Comparison of ENCODE assay signal across 8 mouse cellular contexts in genomic region chr1:131115932-131116331, GRCm38 (mm10). TPM values are rescaled to one million over a fixed set of nuclear protein-coding genes. Genes with fewer than 3 reads are reported as not detected.
DNase-seq lines count a peak whose midpoint lies in the region; ATAC-seq lines count a peak whose summit lies in the region.
"Had no signal": no experiment of that assay in that cellular context is flagged by ENCODE, and none has a peak within 500 bp of the region (broad histone marks: within the 10 kb centered on the region; RNA-seq: fewer than 3 reads in every experiment).

No protein-coding gene starts in this region.

- no peaks in the 10 kb centered on the region for H3K27me3 ChIP-seq in forebrain, embryonic 11.5 days (ENCODE audit: control insufficient read depth, insufficient read depth, low read length)
- peaks cover 16% of the 10 kb centered on the region for H3K27me3 ChIP-seq in liver, embryonic 12.5 days (replicated peaks)
- no peaks in the 10 kb centered on the region for H3K27me3 ChIP-seq in neural tube, embryonic 12.5 days (replicated peaks)
- H3K27me3 ChIP-seq: hindbrain, embryonic 15.5 days had no signal

- H3K4me2 ChIP-seq in forebrain, embryonic 11.5 days (ENCODE audit: low read depth, low read length, severe bottlenecking), result no peak overlapping the region
- no peak overlapping the region for H3K4me2 ChIP-seq in liver, embryonic 12.5 days
- H3K4me2 ChIP-seq in neural tube, embryonic 12.5 days (replicated peaks), result no peak overlapping the region

- peak; percentile 50; the same call in 1 of the 2 replicates for ATAC-seq in forebrain, embryonic 11.5 days (replicated peaks; ENCODE audit: low FRiP score)
- peak; percentile 42; the same call in 1 of the 2 replicates for ATAC-seq in liver, embryonic 12.5 days
- ATAC-seq in neural tube, embryonic 12.5 days (ENCODE audit: low FRiP score, low read depth), result peak; percentile 59; the same call in 1 of the 2 replicates

- no peak overlapping the region for H3K9ac ChIP-seq in forebrain, embryonic 11.5 days (ENCODE audit: low read length)
- no peak overlapping the region for H3K9ac ChIP-seq in liver, embryonic 12.5 days
- H3K9ac ChIP-seq in neural tube, embryonic 12.5 days, result no peak overlapping the region

- no peak overlapping the region for H3K27ac ChIP-seq in forebrain, embryonic 11.5 days (ENCODE audit: low read depth, low read length)
- no peak overlapping the region for H3K27ac ChIP-seq in liver, embryonic 12.5 days
- no peak overlapping the region for H3K27ac ChIP-seq in neural tube, embryonic 12.5 days

- DNase-seq in 416B (ENCODE audit: low read depth), result peak; percentile 86
- peak; percentile 92 for DNase-seq in CD4-positive, CD25-positive, alpha-beta regulatory T cell, adult 2 months (ENCODE audit: low read depth, low spot score)
- DNase-seq in c-Kit-negative CD71-positive TER-119-positive erythroid progenitor cells, embryonic 14.5 days (ENCODE audit: low read depth, low spot score), result peak; percentile 69
- DNase-seq in forebrain, embryonic 11.5 days (ENCODE audit: low spot score), result peak; percentile 82
- peak; percentile 71 for DNase-seq in hindlimb bud, embryonic 11.5 days (ENCODE audit: extremely low spot score, low read depth, low spot score)

- H3K4me3 ChIP-seq in forebrain, embryonic 11.5 days (ENCODE audit: low read depth, low read length), result no peak overlapping the region
- H3K4me3 ChIP-seq in liver, embryonic 12.5 days, result no peak overlapping the region
- no peak overlapping the region for H3K4me3 ChIP-seq in neural tube, embryonic 12.5 days
- H3K4me3 ChIP-seq: hindbrain, embryonic 15.5 days had no signal

- no peaks in the 10 kb centered on the region for H3K4me1 ChIP-seq in forebrain, embryonic 11.5 days (replicated peaks; ENCODE audit: control insufficient read depth, insufficient read depth, low read length)
- H3K4me1 ChIP-seq in liver, embryonic 12.5 days, result peaks cover 16% of the 10 kb centered on the region
- 0 out of 2 replicates have a peak, but pooled peaks cover 4% of the 10 kb centered on the region for H3K4me1 ChIP-seq in neural tube, embryonic 12.5 days

- H3K9me3 ChIP-seq in forebrain, embryonic 11.5 days (ENCODE audit: control insufficient read depth, low read length), result no peaks in the 10 kb centered on the region
- no peaks in the 10 kb centered on the region for H3K9me3 ChIP-seq in liver, embryonic 12.5 days (replicated peaks)
- H3K9me3 ChIP-seq in neural tube, embryonic 12.5 days, result no peaks in the 10 kb centered on the region
- H3K9me3 ChIP-seq: hindbrain, embryonic 15.5 days had no signal

- 24% methylated on average over 6 of the region's 6 CpGs for WGBS in forebrain, embryonic 11.5 days
- WGBS in liver, embryonic 12.5 days (ENCODE audit: insufficient replicate concordance), result 8% methylated on average over 6 of the region's 6 CpGs
- WGBS in neural tube, embryonic 12.5 days, result 17% methylated on average over 6 of the region's 6 CpGs

- H3K36me3 ChIP-seq in forebrain, embryonic 11.5 days (ENCODE audit: control insufficient read depth, insufficient read depth, low read length), result no peaks in the 10 kb centered on the region
- no peaks in the 10 kb centered on the region for H3K36me3 ChIP-seq in liver, embryonic 12.5 days
- no peaks in the 10 kb centered on the region for H3K36me3 ChIP-seq in neural tube, embryonic 12.5 days
- H3K36me3 ChIP-seq: hindbrain, embryonic 15.5 days had no signal

RNA-seq across cellular contexts. Expression of gene Mapkapk2, which starts 18.3 kb away (rescaled TPM):
- 52.3 and 57.8 TPM in 2 replicates for polyA plus RNA-seq in forebrain, embryonic 11.5 days (2014; fragmentation: Nextera tagmentation; extraction: Ambion mirVana)
- polyA plus RNA-seq in liver, embryonic 12.5 days (2016; fragmentation: Nextera tagmentation; extraction: Ambion mirVana), result 25.7 and 27.0 TPM in 2 replicates
- 44.2 and 46.8 TPM in 2 replicates for polyA plus RNA-seq in neural tube, embryonic 12.5 days (2016; fragmentation: Nextera tagmentation; extraction: Ambion mirVana)

RNA-seq across cellular contexts. Expression of gene Dyrk3, which starts 22.2 kb away (rescaled TPM):
- 17.1 and 20.8 TPM in 2 replicates for polyA plus RNA-seq in forebrain, embryonic 11.5 days (2014; fragmentation: Nextera tagmentation; extraction: Ambion mirVana)
- polyA plus RNA-seq in liver, embryonic 12.5 days (2016; fragmentation: Nextera tagmentation; extraction: Ambion mirVana), result 17.6 and 17.7 TPM in 2 replicates
- 12.4 and 14.8 TPM in 2 replicates for polyA plus RNA-seq in neural tube, embryonic 12.5 days (2016; fragmentation: Nextera tagmentation; extraction: Ambion mirVana)

RNA-seq across cellular contexts. Expression of gene Eif2d, which starts 37.0 kb away (rescaled TPM):
- polyA plus RNA-seq in forebrain, embryonic 11.5 days (2014; fragmentation: Nextera tagmentation; extraction: Ambion mirVana), result 61.8 and 68.5 TPM in 2 replicates
- polyA plus RNA-seq in liver, embryonic 12.5 days (2016; fragmentation: Nextera tagmentation; extraction: Ambion mirVana), result 42.2 and 42.6 TPM in 2 replicates
- 50.7 and 54.1 TPM in 2 replicates for polyA plus RNA-seq in neural tube, embryonic 12.5 days (2016; fragmentation: Nextera tagmentation; extraction: Ambion mirVana)
